Mouse (Mus musculus) stomach, embryonic 14.5 days (tissue): ENCODE results near the gene Adamts4. TPM values are rescaled to one million over a fixed set of nuclear protein-coding genes. Genes with fewer than 3 reads are reported as not detected.

Experiments used
- ATAC-seq: fragments of 200-750 bp; cut with Nextera tagmentation; 2 replicates; pipeline ENCODE4 v1.8.0; 2017; ENCODE audit warnings: low read depth, moderate TSS enrichment; ENCODE audit not compliant: insufficient number of reproducible peaks, insufficient read depth, low FRiP score
- H3K27ac ChIP-seq: fragments of 300-500 bp; sonication (generic); 2 replicates; pipeline ENCODE4 v1.5.1; 2014; ENCODE audit warnings: mild to moderate bottlenecking, low read length, moderate library complexity, mixed read lengths
- H3K27me3 ChIP-seq: fragments of 300-500 bp; sonication (generic); 2 replicates; pipeline ENCODE4 v1.6.1; 2014; ENCODE audit warnings: low read length, control low read depth, mixed read lengths; ENCODE audit not compliant: control insufficient read depth, insufficient read depth
- H3K36me3 ChIP-seq: fragments of 300-500 bp; sonication (generic); 2 replicates; pipeline ENCODE4 v1.6.1; 2014; ENCODE audit warnings: mild to moderate bottlenecking, control low read depth, low read length, moderate library complexity, mixed read lengths; ENCODE audit not compliant: control insufficient read depth, insufficient read depth
- H3K4me1 ChIP-seq: fragments of 300-500 bp; sonication (generic); 2 replicates; pipeline ENCODE4 v1.6.1; 2014; ENCODE audit warnings: low read length, control low read depth, mixed read lengths; ENCODE audit not compliant: control insufficient read depth, insufficient read depth
- H3K4me2 ChIP-seq: fragments of 300-500 bp; sonication (generic); replicated peaks from 2 replicates; pipeline ENCODE4 v1.6.1; 2014; ENCODE audit warnings: low read depth, low read length, control low read depth
- H3K4me3 ChIP-seq: fragments of 300-500 bp; sonication (generic); 2 replicates; pipeline ENCODE4 v1.5.1; 2014; ENCODE audit warnings: low read depth, low read length, control low read depth
- H3K9ac ChIP-seq: fragments of 300-500 bp; sonication (generic); replicated peaks from 2 replicates; pipeline ENCODE4 v1.6.1; 2014; ENCODE audit warnings: low read depth, mild to moderate bottlenecking, control low read depth, low read length, moderate library complexity, mixed read lengths
- H3K9me3 ChIP-seq: fragments of 300-500 bp; sonication (generic); 2 replicates; pipeline ENCODE4 v1.6.1; 2016; ENCODE audit warnings: low read depth, low read length, control low read depth; ENCODE audit not compliant: control insufficient read depth
- WGBS: fragments of 180-500 bp; shearing (Covaris S2); extraction: QIAGEN DNeasy Blood & Tissue Kit; methylation state at CpG from one replicate; pipeline ENCODE4 v1.1.7; 2014; 5-methylcytosine and 5-hydroxymethylcytosine counted together
- polyA plus RNA-seq: library from polyadenylated mRNA; unstranded; fragments of >200 nt; fragmentation: Nextera tagmentation; extraction: Ambion mirVana; gene quantifications from 2 replicates; pipeline ENCODE4 v1.2.1, GENCODE M21; 2014

Gene Adamts4
- polyA plus RNA-seq, 1 experiment from 2014 or later, result 5.3 TPM

DNA sequence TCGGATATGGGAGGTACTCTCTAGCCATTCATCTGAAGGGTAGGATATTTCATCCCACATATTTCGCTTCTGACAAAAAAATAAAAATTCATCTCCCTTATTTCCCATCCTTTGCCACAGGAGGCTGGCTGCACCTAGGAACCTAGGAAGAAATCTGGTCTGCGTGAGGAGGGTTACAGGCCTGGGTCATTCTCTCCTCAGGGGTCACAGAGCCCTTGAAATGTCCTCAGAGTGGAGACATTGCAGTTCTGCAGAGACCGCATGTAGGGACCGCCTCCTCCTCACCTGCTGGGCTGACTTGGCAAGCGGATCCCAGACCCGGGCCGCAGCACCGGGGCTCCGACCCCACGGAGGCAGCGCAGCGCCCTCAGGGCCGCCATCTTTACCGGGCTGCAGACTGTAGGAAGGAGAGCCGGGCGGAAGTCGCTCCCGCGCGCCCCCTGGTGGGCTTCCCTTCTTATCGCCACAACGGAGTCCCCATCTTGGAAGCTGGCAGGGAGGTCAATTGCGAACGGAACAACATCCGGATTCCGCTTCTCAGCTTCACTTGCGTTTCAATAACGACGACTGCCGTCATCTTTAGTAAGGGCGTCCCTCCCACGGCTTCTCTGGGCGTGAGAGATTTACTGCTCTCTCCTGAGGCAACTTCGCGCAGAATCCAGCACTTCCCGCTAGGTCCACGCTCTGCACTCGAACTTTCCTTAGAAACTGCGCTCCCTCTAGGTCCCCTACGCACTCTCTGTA, 3.3 kb upstream of the Adamts4 start:
- H3K4me2 ChIP-seq, result peak overlapping the region; percentile 75
- under 1% methylated on average over 41 of the region's 41 CpGs for WGBS
- peak overlapping the region; percentile 86 for H3K9ac ChIP-seq
- peaks cover 43% of the 10 kb centered on the region for H3K4me1 ChIP-seq
- no peaks in the 10 kb centered on the region for H3K9me3 ChIP-seq
- H3K36me3 ChIP-seq, result peaks cover 20% of the 10 kb centered on the region
- peak; percentile 91 for ATAC-seq
- no peaks in the 10 kb centered on the region for H3K27me3 ChIP-seq
- H3K27ac ChIP-seq, result peak overlapping the region; percentile 94
- H3K4me3 ChIP-seq, result peak overlapping the region; percentile 74

DNA sequence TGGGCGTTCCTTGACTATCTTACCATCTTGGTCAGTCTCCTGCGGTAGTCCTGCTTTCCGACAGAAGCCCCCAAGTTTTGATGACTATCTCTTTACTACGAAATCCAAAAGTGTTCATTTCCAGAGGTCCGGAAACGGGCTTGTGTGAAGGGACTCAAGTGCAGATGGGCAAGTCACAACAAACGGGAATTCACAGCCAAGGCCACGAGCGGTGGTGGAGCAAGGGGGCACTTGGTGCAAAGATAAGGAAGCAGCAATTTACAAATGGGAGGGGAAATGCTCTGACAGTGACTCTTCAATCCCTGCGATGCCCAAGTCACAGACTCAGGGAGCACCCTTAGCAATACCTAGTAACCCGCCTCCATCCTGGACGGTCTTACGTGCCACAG, 2.8 kb upstream of the Adamts4 start:
- H3K27ac ChIP-seq, result peak overlapping the region; percentile 94
- H3K4me3 ChIP-seq, result peak overlapping the region; percentile 74
- no peaks in the 10 kb centered on the region for H3K27me3 ChIP-seq
- H3K4me1 ChIP-seq, result peaks cover 48% of the 10 kb centered on the region
- WGBS, result 9% methylated on average over 13 of the region's 13 CpGs
- H3K9ac ChIP-seq, result peak overlapping the region; percentile 22; the same call in 1 of the 2 replicates
- peaks cover 17% of the 10 kb centered on the region for H3K36me3 ChIP-seq
- ATAC-seq, result no peak
- H3K4me2 ChIP-seq, result peak overlapping the region; percentile 75
- H3K9me3 ChIP-seq, result no peaks in the 10 kb centered on the region

DNA sequence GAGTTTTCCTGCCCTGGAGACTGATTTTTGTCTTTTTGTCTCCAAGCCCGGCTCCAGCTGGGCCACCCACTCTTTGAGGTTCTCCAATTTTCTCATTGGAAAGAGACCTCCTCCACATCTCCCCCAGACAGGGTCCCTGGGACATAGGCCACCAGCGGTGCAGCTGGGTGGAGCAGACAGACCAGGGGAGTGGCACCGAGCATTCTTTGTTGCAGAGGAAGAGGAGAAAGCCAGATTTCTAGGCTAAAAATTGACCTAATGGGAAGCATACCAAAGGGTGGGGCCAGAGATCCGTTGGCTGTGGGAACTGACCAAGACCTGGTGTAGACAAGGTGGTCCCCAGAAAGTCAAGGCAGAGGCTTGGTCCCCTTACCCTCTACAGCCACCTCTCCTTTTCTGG, 2.3 kb upstream of the Adamts4 start:
- H3K4me2 ChIP-seq, result peak overlapping the region; percentile 75
- H3K27me3 ChIP-seq, result no peaks in the 10 kb centered on the region
- WGBS, result 20% methylated on average over 4 of the region's 4 CpGs
- peak overlapping the region; percentile 74; the same call in 1 of the 2 replicates for H3K4me3 ChIP-seq
- H3K9me3 ChIP-seq, result no peaks in the 10 kb centered on the region
- H3K36me3 ChIP-seq, result peaks cover 12% of the 10 kb centered on the region
- no peak for ATAC-seq
- no peak overlapping the region for H3K9ac ChIP-seq
- H3K4me1 ChIP-seq, result peaks cover 51% of the 10 kb centered on the region
- peak overlapping the region; percentile 94 for H3K27ac ChIP-seq

DNA sequence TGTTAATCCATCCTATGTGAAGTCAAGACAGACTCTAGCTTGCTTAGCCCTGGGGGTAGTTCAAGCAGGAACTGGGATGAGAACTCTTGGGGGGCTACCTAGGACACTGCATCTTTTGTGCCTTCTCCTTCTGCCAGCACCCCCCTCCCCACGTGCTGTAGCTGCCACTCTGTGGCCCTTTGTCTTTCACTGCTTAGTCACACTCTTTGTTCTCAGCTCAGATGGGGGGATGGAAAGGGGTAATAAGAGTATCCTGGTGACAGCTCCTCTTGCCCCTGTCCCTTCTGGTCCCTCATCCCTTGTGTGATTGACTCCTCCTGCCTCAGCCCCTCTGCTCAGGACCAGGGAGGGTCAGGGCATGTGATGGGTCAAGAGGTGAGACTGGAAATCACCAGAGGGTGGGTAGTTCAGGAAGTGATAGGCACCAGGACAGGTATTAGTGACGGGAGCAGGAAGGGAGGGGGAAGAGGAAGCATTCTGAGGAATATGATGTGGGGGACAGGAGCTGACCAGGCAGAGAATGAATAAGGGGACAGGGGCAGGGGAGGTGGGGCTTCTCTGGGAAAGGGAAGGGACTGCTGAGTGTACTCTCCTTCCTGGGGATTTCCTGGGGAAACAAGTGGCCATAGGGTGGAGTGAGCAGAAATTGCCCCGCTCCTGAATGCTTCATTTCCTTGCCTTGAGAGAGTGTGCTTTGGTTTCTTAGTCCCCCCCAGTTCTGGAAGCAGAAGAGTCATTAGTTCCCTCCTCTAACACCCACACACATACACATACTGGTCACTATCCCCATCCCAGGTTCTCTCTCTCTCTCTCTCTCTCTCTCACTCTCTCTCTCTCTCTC, 1.6 kb upstream of the Adamts4 start:
- Histone ChIP-seq H3K36me3 (peaks cover 5% of the 10 kb centered on the region), H3K9me3 (no peaks in the 10 kb centered on the region), H3K4me3 (no peak overlapping the region), H3K9ac (no peak overlapping the region), H3K27me3 (no peaks in the 10 kb centered on the region), H3K4me2 (no peak overlapping the region), H3K27ac (peak overlapping the region; percentile 94; the same call in 1 of the 2 replicates), H3K4me1 (peaks cover 51% of the 10 kb centered on the region)
- WGBS, result 59% methylated on average over 3 of the region's 3 CpGs
- ATAC-seq, result no peak

DNA sequence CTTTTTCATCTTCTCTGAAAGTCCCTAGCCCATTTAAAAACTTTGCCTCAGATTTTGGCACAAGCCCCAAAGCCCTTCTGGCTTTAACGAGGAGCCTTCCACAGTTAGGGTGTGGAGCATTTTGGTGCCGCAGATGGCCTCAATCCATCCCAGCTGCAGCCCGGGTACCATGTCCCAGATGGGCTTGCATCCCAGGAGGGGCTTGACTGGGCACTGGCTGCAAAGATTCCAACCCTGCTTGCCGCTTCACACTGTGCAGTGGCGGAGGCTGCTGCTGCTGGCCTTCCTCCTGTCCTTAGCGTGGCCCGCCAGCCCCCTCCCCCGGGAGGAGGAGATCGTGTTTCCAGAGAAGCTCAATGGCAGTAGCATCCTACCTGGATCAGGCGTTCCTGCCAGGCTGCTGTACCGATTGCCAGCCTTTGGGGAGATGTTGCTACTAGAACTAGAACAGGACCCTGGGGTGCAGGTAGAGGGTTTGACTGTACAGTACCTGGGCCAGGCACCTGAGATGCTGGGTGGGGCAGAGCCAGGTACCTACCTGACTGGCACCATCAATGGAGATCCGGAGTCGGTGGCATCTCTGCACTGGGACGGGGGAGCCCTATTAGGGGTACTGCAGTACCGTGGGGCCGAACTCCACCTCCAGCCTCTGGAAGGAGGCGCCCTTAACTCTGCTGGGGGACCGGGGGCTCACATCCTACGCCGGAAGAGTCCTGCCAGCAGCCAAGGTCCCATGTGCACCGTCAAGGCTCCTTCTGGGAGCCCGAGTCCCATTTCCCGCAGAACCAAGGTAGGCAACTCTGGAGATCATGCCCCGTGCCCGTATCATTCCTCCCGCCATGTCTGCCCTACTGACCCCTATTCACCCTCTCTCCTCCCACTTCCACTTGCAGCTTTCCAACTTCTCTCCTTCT, 716 bp downstream of the Adamts4 start, which contains the start of gene Ndufs2:
TSS of gene Ndufs2 (minus strand) at position 709 of the 914 bp plus-strand sequence.
- H3K27ac ChIP-seq, result peak within 1 kb of the TSS; percentile 84
- H3K4me2 ChIP-seq, result peak within 1 kb of the TSS; percentile 57
- WGBS, result 28% methylated on average over 26 of the region's 26 CpGs
- ATAC-seq, result no peak
- H3K4me3 ChIP-seq, result peak within 1 kb of the TSS; percentile 31
- no peaks in the 10 kb centered on the region for H3K36me3 ChIP-seq
- no peaks in the 10 kb centered on the region for H3K27me3 ChIP-seq
- H3K4me1 ChIP-seq, result peaks cover 50% of the 10 kb centered on the region
- peak within 1 kb of the TSS; percentile 30 for H3K9ac ChIP-seq
- no peaks in the 10 kb centered on the region for H3K9me3 ChIP-seq

DNA sequence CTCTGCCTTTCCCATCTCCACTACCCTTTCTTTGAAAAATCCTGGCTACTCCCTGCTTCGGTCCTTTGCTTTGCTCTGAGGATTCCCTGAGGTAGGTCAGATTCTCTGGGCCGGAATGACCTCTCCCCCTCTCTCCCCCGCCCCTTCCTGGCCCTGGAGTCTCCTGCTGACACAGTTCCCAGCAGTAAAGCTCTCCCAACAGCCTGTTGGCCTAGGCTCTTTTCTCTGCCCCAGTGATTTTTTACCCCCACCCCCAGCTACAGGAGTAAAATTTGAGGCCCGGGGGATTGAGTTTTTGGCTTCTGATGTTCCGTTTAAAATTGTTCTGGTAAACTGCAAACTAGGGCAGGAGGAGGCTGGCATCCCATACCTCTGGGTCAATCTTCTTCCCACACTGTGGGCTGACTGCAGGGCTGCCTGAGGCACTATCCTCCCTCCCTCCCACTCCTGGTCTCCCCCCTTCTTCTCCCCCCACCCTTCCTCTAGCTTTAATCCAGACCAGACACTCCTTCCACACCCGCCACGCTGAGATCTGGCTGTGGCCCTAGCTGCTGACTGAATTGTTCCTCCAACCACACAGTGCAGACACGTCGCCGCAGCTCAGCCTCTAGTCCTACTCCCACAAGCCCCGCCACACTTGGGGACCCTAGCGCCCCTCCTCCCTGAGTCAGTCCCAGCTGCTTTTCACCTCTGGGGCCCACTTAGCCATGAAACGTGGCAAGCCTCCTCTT, 1.5 kb downstream of the Adamts4 start:
- Histone ChIP-seq H3K27me3 (no peaks in the 10 kb centered on the region), H3K4me2 (peak overlapping the region; percentile 57), H3K4me3 (peak overlapping the region; percentile 31), H3K9me3 (no peaks in the 10 kb centered on the region), H3K27ac (peak overlapping the region; percentile 84), H3K9ac (0 out of 2 replicates have a peak overlapping the region, but pooled peaks have one; percentile 28), H3K4me1 (peaks cover 47% of the 10 kb centered on the region), H3K36me3 (no peaks in the 10 kb centered on the region)
- peak; percentile 25; the same call in 1 of the 2 replicates for ATAC-seq
- whole genome bisulfite sequencing, result 9% methylated on average over 13 of the region's 13 CpGs

DNA sequence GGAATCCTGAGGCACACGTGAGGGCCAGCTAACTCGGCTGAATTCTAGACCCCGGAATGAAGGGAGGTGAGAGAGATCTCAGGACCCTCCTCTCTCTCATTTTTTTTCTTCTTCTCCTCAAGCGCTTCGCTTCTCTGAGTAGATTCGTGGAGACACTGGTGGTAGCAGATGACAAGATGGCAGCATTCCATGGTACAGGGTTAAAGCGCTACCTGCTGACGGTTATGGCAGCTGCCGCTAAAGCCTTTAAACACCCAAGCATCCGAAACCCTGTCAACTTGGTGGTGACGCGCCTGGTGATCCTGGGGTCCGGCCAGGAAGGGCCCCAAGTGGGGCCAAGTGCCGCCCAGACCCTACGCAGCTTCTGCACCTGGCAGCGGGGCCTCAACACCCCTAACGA, 2.2 kb downstream of the Adamts4 start:
- peak overlapping the region; percentile 84 for H3K27ac ChIP-seq
- H3K36me3 ChIP-seq, result no peaks in the 10 kb centered on the region
- WGBS, result 59% methylated on average over 17 of the region's 17 CpGs
- H3K4me3 ChIP-seq, result peak overlapping the region; percentile 31; the same call in 1 of the 2 replicates
- H3K9me3 ChIP-seq, result no peaks in the 10 kb centered on the region
- H3K27me3 ChIP-seq, result no peaks in the 10 kb centered on the region
- H3K9ac ChIP-seq, result 0 out of 2 replicates have a peak overlapping the region, but pooled peaks have one; percentile 28
- peaks cover 47% of the 10 kb centered on the region for H3K4me1 ChIP-seq
- H3K4me2 ChIP-seq, result peak overlapping the region; percentile 57
- no peak for ATAC-seq
